Mouse (Mus musculus) spleen, embryonic (tissue): Measurements from ENCODE around the gene Cntnap4.
"Not testable (repeated sequence)": the region's sequence is repeated elsewhere in the genome, so short reads cannot be mapped to it uniquely, and the experiment has no call there.

Experiments
- CTCF ChIA-PET: fragments of 350-600 bp; sonication (Branson Sonifier 250); formaldehyde crosslinking; loops from one replicate; lab custom pipeline; 2022; lab: Charles Lee

Gene Cntnap4

GRCm38 (mm10) chr8:112730583-112731432, 161.0 kb downstream of the Cntnap4 start:
- CTCF ChIA-PET: no interaction called here

GRCm38 (mm10) chr8:112735575-112735974, 165.7 kb downstream of the Cntnap4 start:
- CTCF ChIA-PET: no interaction called here

GRCm38 (mm10) chr8:112743331-112743730, 173.5 kb downstream of the Cntnap4 start:
- CTCF ChIA-PET: no interaction called here

- CTCF ChIA-PET: no interaction called here
Measured at GRCm38 (mm10) chr8:112747296-112747695, 177.5 kb downstream of the Cntnap4 start.

GRCm38 (mm10) chr8:112755171-112755570, 185.3 kb downstream of the Cntnap4 start:
- CTCF ChIA-PET: no interaction called here

GRCm38 (mm10) chr8:112803058-112803457, 233.2 kb downstream of the Cntnap4 start:
- CTCF ChIA-PET: interaction anchor here (0.6 kb wide), 1 partner anchor 717 kb away, joined by 3 read pairs; no protein-coding TSS in a partner anchor

GRCm38 (mm10) chr8:112809382-112809781, 239.5 kb downstream of the Cntnap4 start:
- CTCF ChIA-PET: no interaction called here

GRCm38 (mm10) chr8:112841057-112841456, 271.2 kb downstream of the Cntnap4 start:
- CTCF ChIA-PET: no interaction called here

- CTCF ChIA-PET: not testable (repeated sequence)
Measured at GRCm38 (mm10) chr8:112849541-112849940, 279.7 kb downstream of the Cntnap4 start.

GRCm38 (mm10) chr8:112906458-112907112, 336.7 kb downstream of the Cntnap4 start:
- CTCF ChIA-PET: no interaction called here

- CTCF ChIA-PET: no interaction called here
Measured at GRCm38 (mm10) chr8:112909527-112909926, 339.7 kb downstream of the Cntnap4 start.

GRCm38 (mm10) chr8:112911422-112911821, 341.6 kb downstream of the Cntnap4 start:
- CTCF ChIA-PET: no interaction called here

- CTCF ChIA-PET: no interaction called here
Measured at GRCm38 (mm10) chr8:112922151-112922550, 352.3 kb downstream of the Cntnap4 start.

- CTCF ChIA-PET: no interaction called here
Measured at GRCm38 (mm10) chr8:112922789-112923188, 352.9 kb downstream of the Cntnap4 start.
